Mouse (Mus musculus) lung, embryonic 14.5 days (tissue): ENCODE measurements at regions not wholly inside any gene's neighbourhood (a gene's known extent, or its start where the extent isn't known, plus 50 kb on each side); places are given as distances from the start of the nearest gene placed in this dataset.

ENCODE experiments used
- ATAC-seq: fragments of 200-750 bp; cut with Nextera tagmentation; 2 replicates; pipeline ENCODE4 v1.8.0; 2017; ENCODE audit warnings: mild to moderate bottlenecking, moderate TSS enrichment, moderate library complexity; ENCODE audit not compliant: insufficient read depth
- DNase-seq: peaks from one replicate; pipeline ENCODE4 v3.0.0-alpha.2; 2015
- H3K27ac ChIP-seq: fragments of 300-500 bp; sonication (generic); 2 replicates; pipeline ENCODE4 v1.5.1; 2014; ENCODE audit warnings: low read depth, mild to moderate bottlenecking, moderate library complexity
- H3K27me3 ChIP-seq: fragments of 300-500 bp; sonication (generic); 2 replicates; pipeline ENCODE4 v1.6.1; 2014; ENCODE audit warnings: low read length, control low read depth; ENCODE audit not compliant: insufficient read depth
- H3K36me3 ChIP-seq: fragments of 300-500 bp; sonication (generic); 2 replicates; pipeline ENCODE4 v1.6.1; 2014; ENCODE audit warnings: control low read depth; ENCODE audit not compliant: insufficient read depth
- H3K4me1 ChIP-seq: fragments of 300-500 bp; sonication (generic); 2 replicates; pipeline ENCODE4 v1.6.1; 2014; ENCODE audit warnings: antibody characterized with exemption, control low read depth; ENCODE audit not compliant: insufficient read depth
- H3K4me2 ChIP-seq: fragments of 300-500 bp; sonication (generic); 2 replicates; pipeline ENCODE4 v1.6.1; 2014; ENCODE audit warnings: mild to moderate bottlenecking
- H3K4me3 ChIP-seq: fragments of 300-500 bp; sonication (generic); 2 replicates; pipeline ENCODE4 v1.5.1; 2014; ENCODE audit warnings: low read depth, low read length
- H3K9ac ChIP-seq: fragments of 300-500 bp; sonication (generic); 2 replicates; pipeline ENCODE4 v1.6.1; 2014
- H3K9me3 ChIP-seq: fragments of 300-500 bp; sonication (generic); 2 replicates; pipeline ENCODE4 v1.6.1; 2016; ENCODE audit warnings: low read depth, low read length, control low read depth
- CTCF ChIP-seq: IDR thresholded peaks from 2 replicates; pipeline ENCODE4 v1.5.1; 2016; ENCODE audit warnings: antibody characterized with exemption, low read depth
- WGBS: fragments of 180-500 bp; shearing (Covaris S2); extraction: QIAGEN DNeasy Blood & Tissue Kit; methylation state at CpG from one replicate; pipeline ENCODE4 v1.1.7; 2014; 5-methylcytosine and 5-hydroxymethylcytosine counted together

DNA sequence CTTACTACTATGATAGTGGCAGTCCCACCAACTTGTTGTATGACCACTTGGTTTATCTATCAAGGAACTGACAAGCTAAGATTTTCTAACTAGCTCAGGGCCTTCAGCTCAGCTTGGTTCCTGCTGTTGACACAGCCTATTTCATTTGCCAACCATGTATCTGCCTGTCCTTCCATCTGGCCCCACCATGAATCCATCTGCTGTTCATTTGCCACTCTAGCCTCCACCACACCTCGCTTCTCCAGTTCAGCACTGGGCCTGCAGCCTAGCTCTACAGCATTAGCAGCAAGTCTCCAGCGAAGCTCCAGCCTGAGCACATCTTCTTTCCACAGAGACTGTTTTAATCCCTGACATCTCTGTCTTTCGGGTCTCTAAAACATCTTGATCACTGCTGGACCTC, 51.0 kb upstream of the Immp2l start:
- no peak for ATAC-seq
- TF ChIP-seq CTCF = no peak
- 80% methylated on average over 3 of the region's 3 CpGs for WGBS

More for the DNA sequence above, 51.0 kb upstream of the Immp2l start:
- no peak overlapping the region for H3K9ac ChIP-seq
- no peak overlapping the region for H3K4me3 ChIP-seq
- no peaks in the 10 kb centered on the region for H3K36me3 ChIP-seq
- no peak for DNase-seq
- no peaks in the 10 kb centered on the region for H3K9me3 ChIP-seq
- H3K4me2 ChIP-seq = no peak overlapping the region
- H3K27me3 ChIP-seq = no peaks in the 10 kb centered on the region
- no peaks in the 10 kb centered on the region for H3K4me1 ChIP-seq
- H3K27ac ChIP-seq = no peak overlapping the region
